Mouse (Mus musculus): Measurements from ENCODE around the gene Tlx2. TPM values are rescaled to one million over a fixed set of nuclear protein-coding genes. Genes with fewer than 3 reads are reported as not detected.

Gene Tlx2
- polyA plus RNA-seq, 1 experiment from 2014 or later, result not detected

DNA sequence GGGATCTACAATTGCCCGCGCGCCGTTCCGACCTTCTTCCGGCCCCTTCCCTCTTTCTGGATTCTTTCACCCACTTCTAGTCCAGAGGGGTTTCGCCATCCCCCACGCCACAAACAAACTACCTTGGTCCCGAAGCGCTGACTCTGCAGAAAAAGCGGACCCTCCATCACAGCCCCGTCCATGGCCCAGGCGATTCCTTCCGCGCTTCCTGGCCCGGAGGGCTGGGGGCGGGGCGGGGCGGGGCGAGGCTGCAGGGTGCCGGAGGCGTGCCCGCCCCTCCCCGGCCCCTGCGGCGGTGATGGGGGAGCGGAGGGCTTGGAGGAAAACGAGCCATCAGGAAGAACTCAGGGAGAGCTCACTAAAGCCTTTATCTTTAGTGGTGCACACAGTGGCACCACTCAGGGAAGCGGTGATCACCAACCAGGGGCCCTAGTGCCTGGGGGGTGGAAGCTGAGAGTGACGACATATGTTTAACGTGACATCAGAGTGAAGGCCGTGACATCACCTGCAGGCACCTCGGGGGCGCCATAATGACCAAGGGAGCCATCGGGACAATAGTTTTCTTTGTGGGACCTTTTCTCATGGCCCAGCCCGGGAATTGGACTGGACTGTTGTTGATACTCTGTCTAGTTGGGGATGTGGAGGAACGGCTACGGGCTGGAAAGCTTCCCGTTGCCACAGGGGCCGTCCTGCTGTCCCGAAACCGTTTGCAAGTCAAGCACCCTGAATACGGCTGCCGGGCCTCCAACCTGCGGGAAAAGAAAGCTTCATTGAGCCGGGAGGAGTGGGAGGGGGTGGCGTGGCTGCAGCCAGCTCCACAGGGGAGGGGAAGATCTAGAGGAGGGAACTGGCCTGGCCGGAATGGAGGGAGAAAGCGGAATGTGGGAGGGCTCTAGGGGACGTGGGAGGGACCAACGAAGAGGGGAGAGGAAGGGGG, 36.6 kb downstream of the Tlx2 start, which contains the start of the genes Dok1 and Loxl3:
Gene Dok1, minus strand, starts transcription at position 223 of the 937 bp plus-strand sequence.
Gene Loxl3, plus strand, starts transcription at position 925 of the 937 bp plus-strand sequence.
- H3K9me3 ChIP-seq (ENCODE audit: control insufficient read depth, low read length), result no peaks in the 10 kb centered on the region
- H3K4me2 ChIP-seq (ENCODE audit: low read depth, low read length), result peak within 1 kb of the TSS; percentile 80
- H3K4me3 ChIP-seq (ENCODE audit: low read depth, low read length), result peak within 1 kb of the TSS; percentile 43
- WGBS, result under 1% methylated on average over 51 of the region's 51 CpGs
- peaks cover 12% of the 10 kb centered on the region; the same call in 1 of the 2 replicates for H3K27me3 ChIP-seq (ENCODE audit: control insufficient read depth, insufficient read depth, low read length)
- H3K4me1 ChIP-seq (ENCODE audit: control insufficient read depth, insufficient read depth, low read length), result peaks cover 14% of the 10 kb centered on the region; the same call in 1 of the 2 replicates
- H3K9ac ChIP-seq (replicated peaks; ENCODE audit: low read depth, low read length), result peak within 1 kb of the TSS; percentile 37; the same call in 1 of the 2 replicates
- ATAC-seq (ENCODE audit: low read depth), result peak; percentile 70
- peak within 1 kb of the TSS; percentile 19; the same call in 1 of the 2 replicates for H3K27ac ChIP-seq (ENCODE audit: low read depth, low read length)
- no peaks in the 10 kb centered on the region for H3K36me3 ChIP-seq (ENCODE audit: control insufficient read depth, insufficient read depth, low read length)

- no peaks in the 10 kb centered on the region for H3K9me3 ChIP-seq (ENCODE audit: control insufficient read depth, low read length)
- peaks cover 11% of the 10 kb centered on the region; the same call in 1 of the 2 replicates for H3K4me1 ChIP-seq (ENCODE audit: control insufficient read depth, insufficient read depth, low read length)
- WGBS, result under 1% methylated on average over 31 of the region's 31 CpGs
- H3K9ac ChIP-seq (replicated peaks; ENCODE audit: low read depth, low read length), result peak overlapping the region; percentile 37; the same call in 1 of the 2 replicates
- H3K27me3 ChIP-seq (ENCODE audit: control insufficient read depth, insufficient read depth, low read length), result peaks cover 12% of the 10 kb centered on the region; the same call in 1 of the 2 replicates
- peak overlapping the region; percentile 43 for H3K4me3 ChIP-seq (ENCODE audit: low read depth, low read length)
- H3K4me2 ChIP-seq (ENCODE audit: low read depth, low read length), result peak overlapping the region; percentile 80
- no peak overlapping the region for H3K27ac ChIP-seq (ENCODE audit: low read depth, low read length)
- H3K36me3 ChIP-seq (ENCODE audit: control insufficient read depth, insufficient read depth, low read length), result no peaks in the 10 kb centered on the region
- peak; percentile 51; the same call in 1 of the 2 replicates for ATAC-seq (ENCODE audit: low read depth)
Observed at GRCm38 (mm10) chr6:83032769-83033191, 37.3 kb downstream of the Tlx2 start.

GRCm38 (mm10) chr6:83031921-83032590, 38.0 kb downstream of the Tlx2 start:
- Histone ChIP-seq H3K36me3 (ENCODE audit: control insufficient read depth, insufficient read depth, low read length) (no peaks in the 10 kb centered on the region), H3K27ac (ENCODE audit: low read depth, low read length) (no peak overlapping the region), H3K27me3 (ENCODE audit: control insufficient read depth, insufficient read depth, low read length) (peaks cover 12% of the 10 kb centered on the region; the same call in 1 of the 2 replicates), H3K4me2 (ENCODE audit: low read depth, low read length) (peak overlapping the region; percentile 80), H3K9me3 (ENCODE audit: control insufficient read depth, low read length) (no peaks in the 10 kb centered on the region), H3K9ac (replicated peaks; ENCODE audit: low read depth, low read length) (no peak overlapping the region), H3K4me1 (ENCODE audit: control insufficient read depth, insufficient read depth, low read length) (peaks cover 11% of the 10 kb centered on the region; the same call in 1 of the 2 replicates), H3K4me3 (ENCODE audit: low read depth, low read length) (peak overlapping the region; percentile 43; the same call in 1 of the 2 replicates)
- WGBS, result 19% methylated on average over 18 of the region's 18 CpGs
- no peak for ATAC-seq (ENCODE audit: low read depth)

- WGBS, result 75% methylated on average over 7 of the region's 7 CpGs
- H3K9ac ChIP-seq (replicated peaks; ENCODE audit: low read depth, low read length), result no peak overlapping the region
- H3K9me3 ChIP-seq (ENCODE audit: control insufficient read depth, low read length), result no peaks in the 10 kb centered on the region
- no peak for ATAC-seq (ENCODE audit: low read depth)
- peaks cover 12% of the 10 kb centered on the region; the same call in 1 of the 2 replicates for H3K27me3 ChIP-seq (ENCODE audit: control insufficient read depth, insufficient read depth, low read length)
- H3K27ac ChIP-seq (ENCODE audit: low read depth, low read length), result no peak overlapping the region
- peaks cover 11% of the 10 kb centered on the region; the same call in 1 of the 2 replicates for H3K4me1 ChIP-seq (ENCODE audit: control insufficient read depth, insufficient read depth, low read length)
- no peak overlapping the region for H3K4me3 ChIP-seq (ENCODE audit: low read depth, low read length)
- no peak overlapping the region for H3K4me2 ChIP-seq (ENCODE audit: low read depth, low read length)
- no peaks in the 10 kb centered on the region for H3K36me3 ChIP-seq (ENCODE audit: control insufficient read depth, insufficient read depth, low read length)
Observed at GRCm38 (mm10) chr6:83031111-83031510, 39.0 kb downstream of the Tlx2 start.

DNA sequence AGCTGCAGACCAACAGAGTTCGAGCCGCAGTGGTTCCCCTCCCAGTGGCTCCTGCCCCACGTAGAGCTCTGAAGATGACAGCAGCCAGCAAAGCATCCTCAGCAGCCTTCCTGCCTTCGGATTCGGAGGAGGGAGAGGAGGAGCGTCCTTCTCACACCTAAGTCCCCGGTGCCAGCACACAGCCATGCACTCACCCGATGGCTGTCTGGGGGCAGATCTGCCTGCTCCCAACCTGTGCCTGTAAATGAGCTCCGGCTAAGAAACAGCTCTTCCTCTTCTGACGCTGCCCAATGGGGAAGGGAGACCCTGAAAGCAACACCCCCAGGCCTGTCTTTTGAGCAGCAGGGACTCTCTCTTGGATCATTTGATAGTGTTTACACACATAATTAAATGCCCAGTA, 40.3 kb downstream of the Tlx2 start:
- no peak overlapping the region for H3K9ac ChIP-seq (replicated peaks; ENCODE audit: low read depth, low read length)
- H3K4me1 ChIP-seq (ENCODE audit: control insufficient read depth, insufficient read depth, low read length), result peaks cover 11% of the 10 kb centered on the region; the same call in 1 of the 2 replicates
- no peak overlapping the region for H3K27ac ChIP-seq (ENCODE audit: low read depth, low read length)
- H3K27me3 ChIP-seq (ENCODE audit: control insufficient read depth, insufficient read depth, low read length), result peaks cover 12% of the 10 kb centered on the region; the same call in 1 of the 2 replicates
- H3K4me2 ChIP-seq (ENCODE audit: low read depth, low read length), result no peak overlapping the region
- ATAC-seq (ENCODE audit: low read depth), result no peak
- H3K9me3 ChIP-seq (ENCODE audit: control insufficient read depth, low read length), result no peaks in the 10 kb centered on the region
- no peak overlapping the region for H3K4me3 ChIP-seq (ENCODE audit: low read depth, low read length)
- 19% methylated on average over 10 of the region's 10 CpGs for WGBS
- H3K36me3 ChIP-seq (ENCODE audit: control insufficient read depth, insufficient read depth, low read length), result no peaks in the 10 kb centered on the region

- H3K27me3 ChIP-seq (ENCODE audit: control insufficient read depth, insufficient read depth, low read length), result peaks cover 8% of the 10 kb centered on the region; the same call in 1 of the 2 replicates
- no peak overlapping the region for H3K4me3 ChIP-seq (ENCODE audit: low read depth, low read length)
- peaks cover 4% of the 10 kb centered on the region; the same call in 1 of the 2 replicates for H3K4me1 ChIP-seq (ENCODE audit: control insufficient read depth, insufficient read depth, low read length)
- WGBS, result 72% methylated on average over 7 of the region's 9 CpGs
- H3K4me2 ChIP-seq (ENCODE audit: low read depth, low read length), result no peak overlapping the region
- H3K36me3 ChIP-seq (ENCODE audit: control insufficient read depth, insufficient read depth, low read length), result no peaks in the 10 kb centered on the region
- no peak overlapping the region for H3K27ac ChIP-seq (ENCODE audit: low read depth, low read length)
- H3K9me3 ChIP-seq (ENCODE audit: control insufficient read depth, low read length), result no peaks in the 10 kb centered on the region
- ATAC-seq (ENCODE audit: low read depth), result no peak
- no peak overlapping the region for H3K9ac ChIP-seq (replicated peaks; ENCODE audit: low read depth, low read length)
Observed at GRCm38 (mm10) chr6:83027706-83028105, 42.4 kb downstream of the Tlx2 start.

- Histone ChIP-seq H3K4me1 (ENCODE audit: control insufficient read depth, insufficient read depth, low read length) (no peaks in the 10 kb centered on the region), H3K9ac (replicated peaks; ENCODE audit: low read depth, low read length) (no peak overlapping the region), H3K27ac (ENCODE audit: low read depth, low read length) (no peak overlapping the region), H3K27me3 (ENCODE audit: control insufficient read depth, insufficient read depth, low read length) (peaks cover 8% of the 10 kb centered on the region; the same call in 1 of the 2 replicates), H3K36me3 (ENCODE audit: control insufficient read depth, insufficient read depth, low read length) (no peaks in the 10 kb centered on the region), H3K4me2 (ENCODE audit: low read depth, low read length) (no peak overlapping the region), H3K4me3 (ENCODE audit: low read depth, low read length) (no peak overlapping the region), H3K9me3 (ENCODE audit: control insufficient read depth, low read length) (no peaks in the 10 kb centered on the region)
- WGBS, result 73% methylated on average over 8 of the region's 8 CpGs
- ATAC-seq (ENCODE audit: low read depth), result no peak
Observed at GRCm38 (mm10) chr6:83027293-83027692, 42.8 kb downstream of the Tlx2 start.

GRCm38 (mm10) chr6:83025221-83025620, 44.9 kb downstream of the Tlx2 start:
- no peaks in the 10 kb centered on the region for H3K9me3 ChIP-seq (ENCODE audit: control insufficient read depth, low read length)
- H3K36me3 ChIP-seq (ENCODE audit: control insufficient read depth, insufficient read depth, low read length), result no peaks in the 10 kb centered on the region
- no peaks in the 10 kb centered on the region for H3K4me1 ChIP-seq (ENCODE audit: control insufficient read depth, insufficient read depth, low read length)
- no peak overlapping the region for H3K27ac ChIP-seq (ENCODE audit: low read depth, low read length)
- H3K4me3 ChIP-seq (ENCODE audit: low read depth, low read length), result no peak overlapping the region
- whole genome bisulfite sequencing, result 84% methylated on average over 4 of the region's 4 CpGs
- no peak overlapping the region for H3K4me2 ChIP-seq (ENCODE audit: low read depth, low read length)
- H3K9ac ChIP-seq (replicated peaks; ENCODE audit: low read depth, low read length), result no peak overlapping the region
- ATAC-seq (ENCODE audit: low read depth), result no peak
- no peaks in the 10 kb centered on the region for H3K27me3 ChIP-seq (ENCODE audit: control insufficient read depth, insufficient read depth, low read length)

Measured in neural tube, embryonic 14.5 days (tissue).